Mouse (Mus musculus): ENCODE data around the gene Minpp1. TPM values are rescaled to one million over a fixed set of nuclear protein-coding genes. Genes with fewer than 3 reads are reported as not detected.

Minpp1 gene
- polyA plus RNA-seq, 1 experiment = 46.3 TPM

Other genes starting within 250 kb of the Minpp1 start
- gene Sgms1, start 96.1 kb upstream of the Minpp1 start, polyA plus RNA-seq (2012; rRNA removed) = 26.3 and 27.9 TPM in 2 replicates
- gene Rpl9-ps6, start 19.2 kb upstream of the Minpp1 start, polyA plus RNA-seq (2012; rRNA removed) = 31.7 and 55.2 TPM in 2 replicates
- gene Papss2, start 110.0 kb downstream of the Minpp1 start, polyA plus RNA-seq (2012; rRNA removed) = 9.6 and 10.0 TPM in 2 replicates

Data from frontal cortex, adult 2 months (tissue).